Mouse (Mus musculus): ENCODE measurements around the gene Slc24a3. TPM values are rescaled to one million over a fixed set of nuclear protein-coding genes. Genes with fewer than 3 reads are reported as not detected.

The Slc24a3 gene
- total RNA-seq, 2 experiments from 2014 or later: 3.6 to 6.5 TPM

DNA sequence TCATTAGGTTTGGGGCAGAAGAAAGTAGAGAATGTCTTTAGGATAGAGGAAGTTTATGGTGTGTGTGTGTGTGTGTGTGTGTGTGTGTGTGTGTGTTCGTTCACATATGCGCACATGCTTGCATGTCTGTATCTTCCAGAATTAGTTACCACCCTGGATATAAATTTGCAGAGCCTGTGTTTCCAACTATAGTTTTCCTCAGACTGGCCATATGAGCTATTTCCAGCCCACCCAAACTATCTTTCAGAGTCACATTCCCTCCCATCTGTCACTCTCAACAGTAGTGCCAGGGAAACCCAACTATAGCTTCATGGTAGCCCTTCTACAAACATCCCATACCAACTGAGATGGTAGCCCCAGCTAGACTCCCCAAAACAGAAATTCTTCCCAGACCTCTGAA lies 250.2 kb downstream of the Slc24a3 start:
- no peak for DNase-seq
- intact Hi-C loops (cut with DNase I): no loop called here

DNA sequence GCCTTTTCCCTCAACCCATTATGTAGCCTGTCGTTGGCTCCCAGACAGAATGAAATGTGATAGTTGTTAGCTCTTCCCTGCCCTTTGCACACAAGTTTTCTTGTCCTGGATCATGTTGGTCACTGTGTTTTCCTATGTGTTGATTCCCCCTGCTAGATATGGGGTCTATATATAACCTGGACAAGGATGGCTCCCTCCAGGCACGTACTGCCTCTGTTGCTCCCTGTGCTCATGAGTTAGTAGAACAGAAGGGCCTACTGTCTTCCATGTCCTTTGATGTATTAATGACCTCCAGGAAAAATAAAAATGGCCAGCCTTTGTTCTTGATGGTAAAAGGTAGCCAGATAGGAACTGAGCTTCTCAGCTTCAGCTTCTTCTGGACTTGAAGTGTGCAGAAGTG lies 251.5 kb downstream of the Slc24a3 start:
- no peak for DNase-seq
- intact Hi-C loops (cut with DNase I): no loop called here

DNA sequence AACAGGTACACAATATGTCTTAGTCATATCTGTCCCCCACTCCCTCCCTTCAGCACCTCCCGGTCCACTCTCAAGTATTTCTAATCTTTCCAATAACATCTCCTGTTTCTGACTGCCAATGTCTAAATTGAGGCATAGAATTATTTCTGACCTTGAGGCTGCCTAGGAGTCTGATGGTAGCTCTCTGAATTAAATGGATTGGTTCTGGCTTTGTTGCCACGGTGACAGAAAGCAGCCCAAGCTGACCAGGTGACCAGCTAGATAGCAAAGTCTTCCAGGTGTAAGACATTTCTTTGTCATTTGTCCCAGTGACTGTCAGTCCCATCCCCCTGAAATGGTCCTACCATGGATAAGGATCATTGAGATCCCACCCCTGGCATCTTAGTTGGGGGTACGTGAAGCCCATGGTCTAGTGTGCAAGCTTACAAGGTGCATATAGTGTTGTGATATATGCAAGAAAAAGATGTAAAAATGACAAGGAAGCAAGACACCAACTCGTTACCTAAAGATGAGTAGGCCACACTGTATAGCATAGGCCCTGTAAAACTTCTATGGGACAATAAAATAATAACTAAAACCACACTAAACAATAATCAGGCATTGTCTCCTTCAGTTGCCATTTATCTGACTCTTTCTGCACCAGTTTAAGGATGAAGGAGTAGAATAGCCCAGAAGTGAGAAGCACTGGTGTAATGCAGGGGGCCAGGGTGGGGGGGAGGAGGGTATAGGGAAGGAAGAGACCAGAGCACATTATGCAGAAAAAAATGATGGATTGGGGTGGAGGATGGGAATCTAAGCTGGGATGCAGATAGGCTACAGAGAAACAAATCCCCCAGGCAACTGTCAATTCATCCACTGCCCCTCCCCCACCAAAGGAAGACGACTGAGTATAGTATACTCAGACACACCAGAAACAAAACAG lies 253.7 kb downstream of the Slc24a3 start:
- intact Hi-C loops (cut with DNase I): no loop called here
- DNase-seq: no peak

DNA sequence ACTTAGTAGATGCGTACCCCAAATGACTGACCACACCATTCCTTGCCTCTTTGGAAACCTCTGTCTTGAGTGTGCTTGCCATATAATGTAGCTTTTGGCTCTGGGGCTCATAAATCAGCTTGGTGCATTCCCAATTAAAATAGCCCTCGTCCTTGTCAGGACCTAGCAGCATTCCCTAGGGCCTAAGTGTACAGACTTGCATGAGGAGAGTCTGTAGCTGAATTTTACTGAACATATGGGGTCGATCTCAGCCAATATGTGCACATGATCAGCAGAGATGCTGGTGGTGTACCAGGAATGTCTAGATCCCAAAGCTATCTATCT lies 254.3 kb downstream of the Slc24a3 start:
- intact Hi-C loops (cut with DNase I): no loop called here
- DNase-seq: no peak

DNA sequence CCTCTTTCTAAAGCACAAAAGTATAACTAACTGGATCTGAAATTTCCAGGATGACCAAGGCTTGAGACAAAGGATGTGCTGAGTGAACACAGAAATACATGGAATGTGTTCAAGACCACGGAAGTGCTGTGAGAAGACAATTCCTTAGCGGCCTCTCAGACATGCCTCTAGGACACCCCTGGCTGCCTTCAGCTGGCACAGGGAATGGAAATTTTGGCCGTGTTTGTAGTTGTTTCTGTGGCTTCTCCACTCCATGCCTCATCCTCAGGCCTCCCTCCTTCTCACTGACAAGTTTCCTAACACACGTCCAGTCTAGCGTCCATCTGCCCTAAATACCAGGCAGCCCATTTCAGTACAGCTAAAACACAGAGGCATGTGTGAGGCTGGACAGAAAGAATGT lies 262.4 kb downstream of the Slc24a3 start:
- intact Hi-C loops (cut with DNase I): no loop called here
- no peak for DNase-seq

DNA sequence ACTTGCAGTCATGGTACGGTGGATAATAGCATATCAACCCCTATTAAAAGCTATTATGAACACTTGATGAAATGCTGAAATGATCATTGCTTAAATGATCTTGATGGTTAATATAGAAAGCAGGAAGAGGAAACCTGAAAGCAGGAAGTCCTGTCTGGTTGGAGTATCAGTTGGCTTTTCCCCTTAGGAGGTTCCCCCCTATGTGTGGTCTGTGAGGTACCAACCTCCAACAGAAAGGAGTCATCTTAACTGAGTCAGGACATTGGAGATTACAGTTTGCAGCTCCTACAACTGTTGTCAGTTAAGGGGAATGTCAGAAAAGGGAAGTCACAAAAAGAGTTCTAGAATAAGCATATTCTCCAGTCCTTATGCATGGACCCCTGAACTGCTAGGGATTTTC lies 266.5 kb downstream of the Slc24a3 start:
- intact Hi-C loops (cut with DNase I): no loop called here
- no peak for DNase-seq

DNA sequence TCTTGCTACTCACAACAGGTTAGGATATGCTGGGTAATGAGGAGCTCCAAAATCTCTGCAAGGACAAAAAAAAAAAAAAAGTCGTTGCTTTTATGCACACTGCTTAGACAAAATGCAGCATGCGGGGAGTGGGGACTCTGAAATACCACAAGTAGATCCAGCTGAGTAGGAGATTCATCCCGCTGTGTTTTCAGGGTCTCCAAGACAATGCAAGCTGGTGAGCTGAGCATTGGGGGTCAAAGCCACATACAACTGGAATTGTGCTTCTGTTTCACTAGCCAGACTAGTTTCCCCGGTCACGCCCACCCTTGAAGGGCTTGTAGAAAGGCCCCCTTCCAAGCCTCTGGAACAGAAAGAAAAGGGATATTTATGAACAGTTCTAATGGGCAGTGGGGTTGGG lies 270.8 kb downstream of the Slc24a3 start:
- no peak for DNase-seq
- intact Hi-C loops (cut with DNase I): no loop called here

DNA sequence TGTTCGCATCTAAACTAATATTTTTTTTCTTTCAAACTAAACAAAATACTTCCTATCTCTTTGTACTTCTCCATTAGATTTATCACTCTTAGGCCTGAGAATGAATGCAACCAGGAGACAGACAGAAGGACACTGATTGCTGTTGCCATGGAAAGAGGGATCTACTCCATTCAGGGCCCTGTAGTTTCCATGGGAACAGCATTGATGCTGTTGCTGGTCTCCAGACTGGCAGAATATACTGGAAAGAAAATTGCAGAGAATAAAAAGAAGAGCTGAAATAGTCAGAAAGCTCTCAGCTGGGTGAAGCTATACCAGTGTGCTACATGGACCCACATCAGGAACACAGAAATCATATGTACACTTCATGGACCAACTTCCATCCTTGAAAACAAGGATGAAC lies 272.2 kb downstream of the Slc24a3 start:
- intact Hi-C loops (cut with DNase I): no loop called here
- no peak for DNase-seq

DNA sequence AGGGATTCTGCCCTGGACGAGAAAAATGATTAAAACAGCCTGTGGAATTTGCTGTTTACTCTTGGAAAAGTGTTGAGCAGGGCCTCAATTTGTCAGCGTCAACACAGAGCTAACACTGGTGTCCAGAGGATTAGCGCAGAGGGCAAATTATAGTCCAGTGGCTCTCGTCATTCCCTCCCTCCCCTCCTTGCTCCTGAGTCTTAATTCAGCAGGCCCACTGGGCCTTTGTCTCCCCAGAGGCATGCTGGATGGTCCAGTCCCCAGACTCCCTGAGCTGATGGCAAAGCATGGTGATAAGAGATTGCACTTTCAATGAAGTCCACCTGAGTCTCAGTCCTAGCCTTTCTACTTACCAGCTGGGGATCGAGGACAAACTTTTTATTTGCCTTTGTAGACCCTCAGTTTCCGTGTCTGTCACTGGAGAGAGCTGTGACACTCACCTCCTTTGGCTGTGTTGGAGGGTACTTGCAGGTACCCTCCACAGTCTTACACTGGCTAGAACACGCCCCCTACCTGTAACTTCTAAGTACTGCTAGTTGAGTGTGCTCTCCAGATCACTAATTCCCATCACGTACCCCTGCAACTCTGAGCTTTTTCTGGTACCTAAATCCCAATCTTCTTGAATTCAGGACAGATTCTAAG lies 289.7 kb downstream of the Slc24a3 start:
- intact Hi-C loops (cut with DNase I): no loop called here
- DNase-seq: no peak

DNA sequence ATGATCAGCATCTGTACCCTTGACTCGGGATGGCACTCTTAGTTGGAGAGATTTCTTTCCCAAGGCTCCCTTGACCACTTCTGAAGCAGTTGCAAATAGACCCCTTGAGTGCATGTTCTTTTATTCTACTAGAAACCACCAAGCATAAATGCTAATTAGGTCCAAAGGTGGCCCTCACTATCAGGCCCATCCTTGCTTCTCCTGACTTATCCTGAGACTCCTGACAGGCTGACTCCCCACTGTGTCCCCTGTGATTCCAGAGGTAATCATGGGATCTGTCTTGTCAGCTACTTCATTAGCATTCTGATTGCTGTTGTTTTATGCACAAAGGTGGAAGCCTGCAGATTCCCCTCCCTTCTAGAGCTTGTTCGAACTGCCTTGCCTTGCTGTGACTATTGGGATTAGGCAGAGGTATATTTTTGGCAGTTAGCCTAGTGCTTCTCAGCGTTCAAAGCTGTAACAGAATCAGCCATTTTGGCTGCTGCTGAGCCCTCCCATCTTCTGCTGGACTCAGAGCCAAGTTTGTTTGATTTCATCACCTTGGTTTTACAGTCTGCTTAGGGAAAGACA lies 293.4 kb downstream of the Slc24a3 start:
- intact Hi-C loops (cut with DNase I): no loop called here
- DNase-seq: peak in 1 of 2 experiments; percentile 2

DNA sequence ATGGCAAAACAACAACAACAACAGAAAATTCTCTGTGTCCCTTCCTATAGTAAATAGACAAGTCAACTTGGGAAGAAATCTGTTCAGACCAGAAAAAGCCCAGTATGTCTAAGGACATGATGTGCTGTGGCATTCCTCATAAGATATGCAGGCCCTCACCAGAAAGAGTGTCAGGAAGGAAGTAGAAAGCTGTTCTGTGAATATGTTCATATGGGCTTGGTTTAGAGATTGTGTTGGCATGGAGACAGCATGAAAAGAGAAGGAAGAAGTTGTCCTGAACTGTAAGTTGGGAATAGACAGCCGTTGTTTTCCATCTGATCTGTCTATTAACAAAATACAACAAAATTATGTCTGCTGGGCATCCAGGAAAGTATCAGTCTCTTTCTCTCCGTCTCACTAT lies 294.7 kb downstream of the Slc24a3 start:
- intact Hi-C loops (cut with DNase I): no loop called here
- no peak for DNase-seq

DNA sequence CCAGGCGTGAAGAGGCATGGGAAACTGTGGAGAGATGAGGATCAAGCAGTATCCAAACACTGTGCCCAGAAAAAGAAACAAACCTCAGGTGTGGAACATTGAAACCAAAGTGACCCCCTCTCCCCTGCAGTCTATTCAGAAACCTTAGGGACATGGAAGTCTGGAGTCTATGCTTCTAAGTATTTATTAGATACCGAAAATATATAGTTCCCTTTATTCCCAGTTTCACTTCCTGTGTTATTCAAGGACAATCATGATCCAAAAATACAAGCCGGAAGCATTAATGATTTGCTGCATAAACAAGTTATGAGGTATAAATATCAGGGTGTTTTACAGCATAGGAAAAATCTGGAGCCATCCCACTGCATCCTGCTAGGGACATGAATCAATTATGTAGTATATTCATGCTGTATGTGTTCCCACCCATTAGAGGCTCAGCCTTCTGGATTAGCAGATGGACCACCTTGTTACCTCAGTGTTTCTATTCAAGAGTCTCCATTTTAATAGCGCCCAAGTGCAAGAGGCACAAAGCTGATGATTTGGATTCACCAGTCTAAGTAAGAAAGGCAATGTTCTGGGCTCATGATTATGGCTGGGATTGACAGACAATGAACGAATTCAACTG lies 301.3 kb downstream of the Slc24a3 start:
- DNase-seq: no peak
- intact Hi-C loops (cut with DNase I): no loop called here

DNA sequence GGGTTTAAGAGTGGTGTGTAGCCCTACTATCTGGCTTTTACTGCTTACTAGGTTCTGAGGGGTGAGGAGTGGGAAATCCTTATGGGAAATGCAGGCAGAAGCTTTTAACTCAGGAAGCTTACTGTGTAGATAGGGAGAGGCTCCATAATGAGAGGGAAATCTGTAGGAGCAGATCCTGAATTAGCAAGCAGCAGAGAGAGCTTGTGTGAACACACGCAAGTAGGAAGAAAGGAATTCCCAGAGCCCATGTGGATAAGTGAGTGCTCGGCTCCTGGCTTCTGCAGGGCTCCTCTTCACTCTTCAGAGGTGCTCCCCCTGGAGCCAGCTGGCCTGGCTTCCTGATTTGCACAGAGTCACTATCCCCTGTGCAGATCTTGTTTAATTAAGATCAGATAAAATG lies 309.9 kb downstream of the Slc24a3 start:
- intact Hi-C loops (cut with DNase I): no loop called here
- no peak for DNase-seq

DNA sequence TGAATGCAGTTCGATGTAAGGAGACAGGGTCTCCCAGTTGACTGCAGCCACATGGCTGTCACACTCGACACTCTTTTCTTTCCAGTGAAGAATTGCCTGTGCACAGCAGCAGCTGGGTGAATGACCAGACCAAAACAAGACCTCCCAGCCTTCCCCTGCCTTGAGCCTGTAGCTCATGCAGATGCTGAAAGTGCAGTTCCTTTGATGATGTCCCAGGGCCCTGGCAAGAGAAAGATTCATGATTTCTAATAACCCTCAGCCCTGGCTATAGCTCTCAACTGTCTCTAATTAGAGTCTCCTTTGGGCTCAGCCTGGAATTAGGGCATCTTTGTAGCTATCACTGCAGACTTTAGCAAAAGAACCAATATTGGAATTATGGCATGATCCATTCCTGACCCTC lies 312.1 kb downstream of the Slc24a3 start:
- intact Hi-C loops (cut with DNase I): no loop called here
- DNase-seq: no peak

DNA sequence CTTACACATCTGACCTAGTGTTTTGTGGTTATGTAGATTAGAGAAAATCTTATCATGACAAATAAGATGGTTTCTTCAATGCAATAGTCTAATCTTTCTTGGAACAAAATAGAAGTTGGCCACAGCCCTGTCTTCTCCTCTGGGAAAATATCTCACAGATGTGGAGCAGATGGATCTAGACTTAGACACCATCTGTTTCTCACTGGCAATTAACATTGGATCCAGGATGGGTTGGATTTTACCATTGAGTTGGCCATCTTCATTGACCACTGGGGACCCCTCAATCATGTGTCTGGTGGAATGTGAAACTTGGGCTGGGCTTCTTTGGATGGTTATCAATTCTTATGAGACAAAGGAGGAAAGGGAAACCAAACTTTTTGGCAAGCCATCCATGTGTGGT lies 332.7 kb downstream of the Slc24a3 start:
- DNase-seq: peak; percentile 12 to 17
- intact Hi-C loops (cut with DNase I): no loop called here

DNA sequence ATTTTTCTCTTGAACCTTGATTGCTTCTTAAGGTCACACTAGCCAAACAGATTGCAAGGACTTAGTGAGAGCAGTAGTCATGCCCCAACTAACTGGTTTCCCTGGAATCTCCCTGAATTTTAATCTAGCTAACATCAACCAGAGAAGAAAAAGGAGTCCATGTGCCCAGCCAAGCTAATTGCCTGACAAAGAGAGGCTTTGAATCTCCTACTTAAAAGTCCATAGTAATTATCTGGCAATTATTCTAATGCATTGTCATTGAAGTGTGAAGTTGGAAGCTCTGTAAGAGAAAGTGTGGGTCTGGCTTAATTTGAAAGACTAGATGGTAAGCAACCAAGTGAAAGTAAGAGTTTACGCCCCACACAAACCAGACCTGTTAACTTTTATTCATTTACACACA lies 333.9 kb downstream of the Slc24a3 start:
- DNase-seq: no peak
- intact Hi-C loops (cut with DNase I): no loop called here

DNA sequence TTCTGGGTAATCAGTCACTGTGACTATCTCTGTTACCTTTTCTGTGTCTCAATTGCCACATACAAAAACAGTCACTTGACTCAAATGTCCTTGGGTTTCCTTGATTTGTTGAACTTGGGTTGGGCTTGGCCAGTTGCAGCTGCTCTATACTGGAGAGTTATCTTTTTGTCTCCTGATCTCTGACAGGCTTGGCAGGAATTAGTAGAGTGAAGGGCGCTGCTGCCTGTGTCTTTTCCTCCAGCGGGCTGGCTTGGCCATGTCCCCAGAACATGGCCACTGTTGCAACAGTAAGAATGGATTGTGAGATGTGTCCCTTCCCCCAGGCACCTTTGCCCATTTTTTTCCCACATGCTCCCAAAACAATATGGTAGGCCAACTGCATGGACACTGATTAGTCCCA lies 340.1 kb downstream of the Slc24a3 start:
- DNase-seq: peak; percentile 14 to 30

DNA sequence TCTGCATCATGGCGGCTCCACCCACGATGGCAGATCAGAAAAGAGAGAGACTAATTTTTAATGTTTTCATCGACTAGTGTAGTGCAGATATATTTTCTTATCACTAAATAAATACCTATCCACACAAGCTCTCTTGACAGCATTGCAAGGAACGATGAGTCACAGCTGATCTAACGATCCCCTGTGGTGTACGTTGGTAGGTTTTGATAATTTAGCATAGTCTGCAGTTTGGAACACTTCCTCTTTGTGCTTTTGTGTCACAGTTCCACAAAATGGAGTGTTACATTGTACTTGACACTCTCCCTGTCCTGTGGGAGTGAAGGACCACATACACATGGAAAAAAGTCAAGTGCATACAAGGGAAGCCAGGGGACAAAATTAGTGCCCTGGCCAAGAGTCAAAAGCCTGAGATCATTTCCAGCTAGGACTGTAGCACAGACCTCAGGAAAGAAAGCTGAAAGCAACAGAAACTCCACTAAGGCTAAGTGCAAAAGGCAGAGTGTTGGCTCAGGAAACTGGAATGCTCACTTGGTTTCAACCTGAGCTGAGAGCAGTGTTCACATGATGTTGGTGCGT lies 343.2 kb downstream of the Slc24a3 start:
- intact Hi-C loops (cut with DNase I): loop anchor here (10.0 kb wide), 1 partner anchor 496 kb away; no protein-coding TSS in a partner anchor
- DNase-seq: peak; percentile 62 to 63

More for the DNA sequence above, 340.1 kb downstream of the Slc24a3 start:
- intact Hi-C loops (cut with DNase I): no loop called here

DNA sequence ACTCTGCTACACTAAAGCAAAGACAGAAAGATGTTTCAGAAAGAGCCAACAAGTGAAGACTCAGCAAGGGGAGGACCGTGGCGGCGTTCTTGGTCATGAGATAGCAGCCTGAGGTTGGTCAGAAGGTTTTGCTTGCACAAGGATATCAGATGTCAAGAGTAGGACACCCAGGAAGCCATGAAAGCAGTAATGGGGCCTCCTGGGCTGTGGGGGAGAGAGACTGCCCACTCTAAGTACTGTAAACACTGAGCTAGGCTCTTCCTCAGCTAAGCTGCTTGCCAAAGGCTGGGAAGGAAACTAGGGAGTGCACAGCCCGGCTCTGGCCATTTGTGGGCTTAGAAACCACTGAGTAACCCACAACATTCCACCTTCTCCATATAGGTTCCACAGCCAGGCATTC lies 348.4 kb downstream of the Slc24a3 start:
- DNase-seq: no peak
- intact Hi-C loops (cut with DNase I): loop anchor here (2.0 to 10.0 kb wide), 2 partner anchors 501 to 877 kb away; no protein-coding TSS in a partner anchor

DNA sequence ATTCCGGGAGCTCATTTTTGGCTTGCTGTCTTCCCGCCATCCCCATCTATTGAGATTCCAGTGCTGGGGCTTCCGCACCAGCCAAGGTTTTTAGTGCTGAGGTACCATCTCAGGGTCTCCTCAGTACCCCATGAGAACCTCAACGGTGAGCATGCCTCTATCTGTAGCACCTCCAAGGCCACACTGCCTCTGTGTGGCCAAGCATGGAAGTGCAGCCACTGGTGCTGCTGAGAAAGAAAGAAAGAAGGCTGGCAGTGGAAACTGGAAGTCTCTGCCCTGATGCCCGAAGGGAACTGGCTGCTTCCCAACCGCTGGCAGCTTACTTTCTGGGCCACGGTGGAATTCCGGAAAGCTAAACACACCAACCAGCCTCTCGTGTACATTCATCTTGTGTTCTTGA lies 349.8 kb downstream of the Slc24a3 start:
- intact Hi-C loops (cut with DNase I): loop anchor here (1.0 to 10.0 kb wide), 5 partner anchors 71 to 879 kb away; partner anchors contain the start of gene Slc24a3
- peak; percentile 65 to 83 for DNase-seq

DNA sequence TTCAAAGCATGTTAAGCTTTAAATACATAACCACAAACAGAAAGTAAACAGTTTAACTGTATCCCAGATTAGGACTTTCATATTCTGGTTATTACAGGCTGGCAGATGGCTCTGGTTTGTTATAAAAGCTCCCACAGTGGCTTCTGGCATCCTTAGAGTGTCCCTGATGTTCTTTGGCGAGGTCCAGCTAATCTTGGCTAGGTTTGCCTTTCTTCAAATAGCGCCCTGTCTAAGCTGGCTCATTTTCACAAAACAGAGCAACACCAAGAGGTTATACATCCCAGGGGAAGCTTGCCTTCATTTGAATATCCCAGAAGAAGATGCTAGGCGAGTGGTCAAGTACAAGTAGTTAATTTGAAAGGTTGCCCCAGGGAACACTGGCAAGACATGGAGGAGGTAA lies 354.5 kb downstream of the Slc24a3 start:
- intact Hi-C loops (cut with DNase I): no loop called here

More for the DNA sequence above, 354.5 kb downstream of the Slc24a3 start:
- DNase-seq: no peak
